Mouse (Mus musculus): ENCODE results near the gene Olfr1392. TPM values are rescaled to one million over a fixed set of nuclear protein-coding genes. Genes with fewer than 3 reads are reported as not detected.

Gene Olfr1392
- polyA plus RNA-seq, 1 experiment: not detected

GRCm38 (mm10) chr11:49244595-49244930, 40.5 kb upstream of the Olfr1392 start:
- H3K4me3 ChIP-seq (replicated peaks): peak overlapping the region; percentile 71
- TF ChIP-seq TAL1 (IDR thresholded peaks at IDR 0.05; ENCODE audit: low read length) (no peak), GATA1 (IDR thresholded peaks at IDR 0.05; ENCODE audit: low read length) (no peak)
- peaks cover 10% of the 10 kb centered on the region for H3K36me3 ChIP-seq (ENCODE audit: control insufficient read depth)
- H3K27me3 ChIP-seq (ENCODE audit: control insufficient read depth): no peaks in the 10 kb centered on the region
- H3K9me3 ChIP-seq (ENCODE audit: control insufficient read depth, low read length): no peaks in the 10 kb centered on the region
- H3K4me1 ChIP-seq (ENCODE audit: control insufficient read depth): peaks cover 82% of the 10 kb centered on the region

- Histone ChIP-seq H3K4me3 (replicated peaks) (peak overlapping the region; percentile 71), H3K27me3 (ENCODE audit: control insufficient read depth) (no peaks in the 10 kb centered on the region), H3K36me3 (ENCODE audit: control insufficient read depth) (peaks cover 10% of the 10 kb centered on the region), H3K9me3 (ENCODE audit: control insufficient read depth, low read length) (no peaks in the 10 kb centered on the region), H3K4me1 (ENCODE audit: control insufficient read depth) (peaks cover 84% of the 10 kb centered on the region)
- no peak for TF ChIP-seq GATA1 (IDR thresholded peaks at IDR 0.05; ENCODE audit: low read length)
- TF ChIP-seq TAL1 (IDR thresholded peaks at IDR 0.05; ENCODE audit: low read length): no peak
Measured at GRCm38 (mm10) chr11:49245176-49245575, 39.9 kb upstream of the Olfr1392 start.

GRCm38 (mm10) chr11:49245634-49246415, 39.3 kb upstream of the Olfr1392 start:
- Histone ChIP-seq H3K36me3 (ENCODE audit: control insufficient read depth) (peaks cover 10% of the 10 kb centered on the region), H3K4me3 (replicated peaks) (peak overlapping the region; percentile 71), H3K9me3 (ENCODE audit: control insufficient read depth, low read length) (no peaks in the 10 kb centered on the region), H3K4me1 (ENCODE audit: control insufficient read depth) (peaks cover 91% of the 10 kb centered on the region), H3K27me3 (ENCODE audit: control insufficient read depth) (no peaks in the 10 kb centered on the region)
- TF ChIP-seq GATA1 (IDR thresholded peaks at IDR 0.05; ENCODE audit: low read length): no peak
- TF ChIP-seq TAL1 (IDR thresholded peaks at IDR 0.05; ENCODE audit: low read length): no peak

- TF ChIP-seq GATA1 (IDR thresholded peaks at IDR 0.05; ENCODE audit: low read length): no peak
- no peak for TF ChIP-seq TAL1 (IDR thresholded peaks at IDR 0.05; ENCODE audit: low read length)
- Histone ChIP-seq H3K27me3 (ENCODE audit: control insufficient read depth) (no peaks in the 10 kb centered on the region), H3K4me3 (replicated peaks) (no peak overlapping the region), H3K36me3 (ENCODE audit: control insufficient read depth) (peaks cover 13% of the 10 kb centered on the region), H3K4me1 (ENCODE audit: control insufficient read depth) (peaks cover 93% of the 10 kb centered on the region), H3K9me3 (ENCODE audit: control insufficient read depth, low read length) (no peaks in the 10 kb centered on the region)
Measured at GRCm38 (mm10) chr11:49246523-49246922, 38.6 kb upstream of the Olfr1392 start.

- Histone ChIP-seq H3K27me3 (ENCODE audit: control insufficient read depth) (no peaks in the 10 kb centered on the region), H3K4me1 (ENCODE audit: control insufficient read depth) (peaks cover 96% of the 10 kb centered on the region), H3K4me3 (replicated peaks) (peak overlapping the region; percentile 16), H3K9me3 (ENCODE audit: control insufficient read depth, low read length) (no peaks in the 10 kb centered on the region), H3K36me3 (ENCODE audit: control insufficient read depth) (peaks cover 19% of the 10 kb centered on the region)
- no peak for TF ChIP-seq GATA1 (IDR thresholded peaks at IDR 0.05; ENCODE audit: low read length)
- no peak for TF ChIP-seq TAL1 (IDR thresholded peaks at IDR 0.05; ENCODE audit: low read length)
Measured at GRCm38 (mm10) chr11:49247255-49247654, 37.8 kb upstream of the Olfr1392 start.

- peaks cover 31% of the 10 kb centered on the region for H3K36me3 ChIP-seq (ENCODE audit: control insufficient read depth)
- no peak for TF ChIP-seq TAL1 (IDR thresholded peaks at IDR 0.05; ENCODE audit: low read length)
- TF ChIP-seq GATA1 (IDR thresholded peaks at IDR 0.05; ENCODE audit: low read length): no peak
- H3K27me3 ChIP-seq (ENCODE audit: control insufficient read depth): no peaks in the 10 kb centered on the region
- H3K4me3 ChIP-seq (replicated peaks): no peak overlapping the region
- peaks cover 95% of the 10 kb centered on the region for H3K4me1 ChIP-seq (ENCODE audit: control insufficient read depth)
- H3K9me3 ChIP-seq (ENCODE audit: control insufficient read depth, low read length): no peaks in the 10 kb centered on the region
Measured at GRCm38 (mm10) chr11:49248226-49248973, 36.7 kb upstream of the Olfr1392 start.

- peak overlapping the region; percentile 80 for H3K4me3 ChIP-seq (replicated peaks)
Measured at GRCm38 (mm10) chr11:49248974-49249700, 35.9 kb upstream of the Olfr1392 start.

GRCm38 (mm10) chr11:49249811-49250421, 35.2 kb upstream of the Olfr1392 start:
- Histone ChIP-seq H3K27me3 (ENCODE audit: control insufficient read depth) (no peaks in the 10 kb centered on the region), H3K9me3 (ENCODE audit: control insufficient read depth, low read length) (no peaks in the 10 kb centered on the region), H3K4me1 (ENCODE audit: control insufficient read depth) (peaks cover 98% of the 10 kb centered on the region), H3K4me3 (replicated peaks) (peak overlapping the region; percentile 80), H3K36me3 (ENCODE audit: control insufficient read depth) (peaks cover 46% of the 10 kb centered on the region)
- TF ChIP-seq GATA1 (IDR thresholded peaks at IDR 0.05; ENCODE audit: low read length) (no peak), TAL1 (IDR thresholded peaks at IDR 0.05; ENCODE audit: low read length) (no peak)

More at GRCm38 (mm10) chr11:49248974-49249700, 35.9 kb upstream of the Olfr1392 start:
- TF ChIP-seq GATA1 (IDR thresholded peaks at IDR 0.05; ENCODE audit: low read length) (no peak), TAL1 (IDR thresholded peaks at IDR 0.05; ENCODE audit: low read length) (no peak)
- peaks cover 99% of the 10 kb centered on the region for H3K4me1 ChIP-seq (ENCODE audit: control insufficient read depth)
- H3K9me3 ChIP-seq (ENCODE audit: control insufficient read depth, low read length): no peaks in the 10 kb centered on the region
- H3K27me3 ChIP-seq (ENCODE audit: control insufficient read depth): no peaks in the 10 kb centered on the region
- peaks cover 38% of the 10 kb centered on the region for H3K36me3 ChIP-seq (ENCODE audit: control insufficient read depth)

Data from erythroblast, embryonic 14.5 days (primary cell).